Mouse (Mus musculus) c-Kit-positive CD71-positive TER-119-negative erythroid progenitor cells, embryonic 14.5 days (primary cell): ENCODE results near the gene Iqce.

ENCODE experiments used
- DNase-seq: peaks from one replicate; pipeline ENCODE4 v3.0.0-alpha.2; 2013; ENCODE audit warnings: low read depth

Iqce gene

DNA sequence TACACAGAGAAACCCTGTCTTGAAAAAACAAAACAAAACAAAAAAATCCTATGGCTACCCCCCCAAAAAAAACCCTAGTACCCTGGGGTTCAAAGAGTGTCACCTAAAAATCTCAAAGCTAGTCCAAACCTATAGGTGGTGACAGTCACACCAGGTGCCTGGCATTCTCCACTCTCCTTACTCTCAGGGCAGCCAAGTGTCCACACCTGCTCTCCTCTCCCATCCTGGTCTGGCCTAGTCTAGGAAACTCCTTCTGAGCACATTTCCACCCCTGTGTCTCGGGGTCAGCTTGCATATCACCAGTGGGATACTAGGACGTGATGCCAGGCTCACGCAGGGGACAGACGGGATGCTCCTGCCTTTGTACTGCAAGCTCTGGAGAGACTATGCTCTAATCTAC is 62.9 kb downstream of the Iqce start:
- no peak for DNase-seq

DNA sequence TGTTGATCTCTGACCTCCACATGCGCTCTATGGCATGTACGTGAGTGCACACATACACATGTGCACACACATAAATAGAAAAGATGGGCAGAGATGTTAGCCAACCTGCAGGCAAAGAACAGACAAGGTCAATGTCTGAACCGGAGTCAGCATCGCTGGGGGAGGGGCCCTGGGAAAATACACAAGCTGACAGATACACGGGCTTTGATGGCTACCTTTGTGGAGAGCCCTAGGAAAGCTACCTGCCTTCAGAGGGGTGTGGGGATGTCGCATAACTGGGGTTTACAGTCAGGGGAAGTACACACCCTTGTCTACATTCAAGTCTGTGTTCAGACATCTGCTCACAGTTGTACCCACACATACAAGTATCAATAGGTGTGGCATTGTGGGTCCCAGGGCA is 63.7 kb downstream of the Iqce start:
- DNase-seq: no peak

DNA sequence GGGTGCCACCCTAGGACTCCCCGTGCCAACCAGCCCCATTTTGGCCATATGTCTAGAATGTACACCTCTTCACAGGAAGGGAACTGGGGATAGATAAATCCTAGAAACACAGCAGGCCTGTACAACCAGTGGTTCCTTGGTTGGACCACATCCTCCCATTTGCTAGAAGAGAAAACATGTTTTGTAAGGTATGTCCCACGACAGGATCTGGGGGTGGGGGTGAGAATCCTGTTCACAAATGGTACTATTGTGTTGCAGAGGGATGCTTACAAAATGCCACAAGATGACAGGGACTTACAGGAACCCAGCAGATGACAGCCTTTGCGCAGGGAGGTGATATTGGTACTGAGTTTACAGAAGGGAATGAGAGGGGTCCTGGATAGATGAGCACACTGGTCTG is 64.2 kb downstream of the Iqce start:
- no peak for DNase-seq

GRCm38 (mm10) chr5:140637058-140637410 is 65.1 kb downstream of the Iqce start:
- DNase-seq: no peak

- DNase-seq: no peak
Measured at GRCm38 (mm10) chr5:140636316-140637057, 65.7 kb downstream of the Iqce start.

DNA sequence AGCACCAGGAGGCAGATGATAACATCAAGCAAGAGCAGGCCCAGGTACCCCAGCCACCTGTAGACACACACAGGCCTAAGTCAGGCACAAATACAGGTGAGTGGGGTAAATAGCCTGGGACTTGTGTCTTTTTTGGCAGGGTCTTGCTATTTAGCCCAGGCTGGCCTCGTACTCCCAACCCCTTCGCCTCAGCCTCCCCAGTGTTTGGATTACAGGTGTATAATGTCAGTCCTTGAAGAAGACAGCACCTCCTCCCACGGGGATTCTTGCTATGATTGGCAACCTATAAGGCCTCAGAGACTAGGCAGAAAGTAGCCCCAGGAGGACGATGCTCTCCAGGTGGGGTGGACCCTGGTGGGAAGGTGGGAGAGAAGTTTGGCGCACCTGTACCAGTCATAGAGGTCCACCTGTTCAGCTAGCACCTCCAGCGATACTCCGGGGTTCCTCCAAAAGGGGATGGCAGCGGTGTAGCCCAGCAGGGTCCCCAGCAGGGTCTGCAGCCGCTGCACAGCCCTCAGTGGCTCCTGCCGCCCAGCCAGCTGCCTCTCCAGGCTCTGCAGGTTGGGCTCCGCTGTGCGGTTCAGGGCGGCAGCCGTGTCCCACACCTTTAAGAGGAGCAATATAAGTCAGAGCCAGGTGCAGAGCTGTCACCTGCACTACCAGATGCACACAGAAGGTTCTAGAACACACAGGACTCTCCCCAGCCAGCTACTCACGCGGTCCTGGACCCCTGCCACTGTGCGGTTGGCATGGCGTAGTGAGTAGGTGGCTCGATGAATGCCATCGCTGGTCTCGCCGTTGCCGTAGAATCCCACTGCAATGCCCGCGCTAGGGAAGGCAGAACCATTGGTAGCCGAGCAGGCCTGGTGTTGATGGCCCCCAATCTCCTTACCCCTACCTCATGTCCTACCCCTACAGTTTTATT is 67.1 kb downstream of the Iqce start:
- DNase-seq: no peak

DNA sequence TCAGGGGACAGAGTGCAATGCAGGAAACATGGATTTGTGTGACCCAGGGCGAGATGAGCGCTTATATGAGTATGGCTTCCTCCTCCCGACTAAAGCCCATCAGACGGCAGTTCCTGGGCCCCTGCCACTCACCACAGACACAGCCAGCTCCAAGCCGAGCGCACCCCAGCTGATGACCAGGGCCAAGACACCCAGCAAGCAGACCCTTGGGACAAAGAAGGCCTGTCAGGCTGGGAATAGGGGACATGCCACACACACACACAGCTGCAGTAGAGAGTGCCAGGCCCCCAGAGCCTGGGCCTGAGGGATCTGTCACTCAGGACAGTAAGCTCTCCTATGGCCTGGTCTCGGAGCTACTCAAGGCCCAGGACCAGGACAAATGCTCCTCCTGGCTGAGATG is 68.7 kb downstream of the Iqce start:
- DNase-seq: no peak

GRCm38 (mm10) chr5:140628995-140629394 is 73.2 kb downstream of the Iqce start:
- no peak for DNase-seq

GRCm38 (mm10) chr5:140627580-140627979 is 74.6 kb downstream of the Iqce start:
- DNase-seq: no peak

GRCm38 (mm10) chr5:140624961-140625360 is 77.2 kb downstream of the Iqce start:
- DNase-seq: no peak

- no peak for DNase-seq
Measured at GRCm38 (mm10) chr5:140624238-140624637, 77.9 kb downstream of the Iqce start.

DNA sequence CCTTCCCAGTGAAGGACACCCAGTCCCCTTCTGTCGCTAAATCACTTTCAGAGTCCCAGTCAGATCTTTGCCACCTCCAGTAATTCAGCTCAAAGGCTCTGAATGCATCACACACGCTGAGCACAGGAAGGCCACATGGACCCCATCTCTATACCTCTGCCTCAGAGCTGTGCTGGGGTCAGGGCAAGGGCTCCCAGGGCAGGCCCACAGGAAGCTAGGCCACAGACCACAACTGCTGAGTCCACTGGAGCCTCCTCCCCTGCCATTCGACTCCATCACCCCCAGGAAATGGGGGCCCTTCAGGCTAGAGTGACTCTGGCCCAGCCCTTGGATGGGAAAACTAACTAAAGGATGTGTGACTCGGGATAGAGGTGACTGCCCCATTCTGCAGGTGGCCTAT is 78.4 kb downstream of the Iqce start:
- no peak for DNase-seq

DNA sequence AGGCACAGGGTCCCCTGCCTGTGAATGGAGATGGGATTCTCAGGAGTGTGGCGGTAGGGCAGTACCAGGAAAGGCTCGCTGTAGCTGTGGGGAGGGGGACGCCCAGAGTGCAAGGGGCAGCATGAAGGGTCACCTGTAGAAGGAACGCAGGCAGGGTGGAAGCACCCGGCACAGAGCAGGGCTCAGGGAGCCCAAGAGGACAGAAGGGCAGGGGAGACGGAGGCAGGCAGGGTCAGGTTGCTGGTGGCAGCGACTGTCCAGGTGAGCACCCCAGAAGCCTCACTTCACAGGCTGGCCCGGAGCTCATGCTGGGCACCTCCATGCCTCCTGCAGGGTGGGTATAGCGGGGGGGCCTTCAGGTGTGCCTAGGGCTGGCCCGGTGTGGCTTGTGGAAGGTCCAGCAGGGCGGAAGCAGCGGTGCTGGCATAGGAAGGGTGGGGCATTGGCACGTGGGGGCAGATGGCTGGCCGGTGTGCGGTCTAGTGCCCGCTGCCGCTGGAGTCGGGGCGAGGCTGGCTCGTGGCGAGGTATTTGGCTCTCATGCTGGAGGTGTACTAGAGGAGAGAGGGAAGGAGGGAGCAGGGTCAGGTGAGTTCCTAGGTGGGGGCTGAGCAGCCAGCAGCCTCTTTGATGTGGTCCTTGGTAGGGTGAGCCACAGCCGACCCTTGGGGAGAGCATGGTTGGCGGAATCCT is 79.1 kb downstream of the Iqce start:
- DNase-seq: no peak

- DNase-seq: no peak
Measured at GRCm38 (mm10) chr5:140621517-140621916, 80.7 kb downstream of the Iqce start.

- no peak for DNase-seq
Measured at GRCm38 (mm10) chr5:140621092-140621491, 81.1 kb downstream of the Iqce start.

- DNase-seq: no peak
Measured at GRCm38 (mm10) chr5:140619895-140620736, 82.1 kb downstream of the Iqce start.

DNA sequence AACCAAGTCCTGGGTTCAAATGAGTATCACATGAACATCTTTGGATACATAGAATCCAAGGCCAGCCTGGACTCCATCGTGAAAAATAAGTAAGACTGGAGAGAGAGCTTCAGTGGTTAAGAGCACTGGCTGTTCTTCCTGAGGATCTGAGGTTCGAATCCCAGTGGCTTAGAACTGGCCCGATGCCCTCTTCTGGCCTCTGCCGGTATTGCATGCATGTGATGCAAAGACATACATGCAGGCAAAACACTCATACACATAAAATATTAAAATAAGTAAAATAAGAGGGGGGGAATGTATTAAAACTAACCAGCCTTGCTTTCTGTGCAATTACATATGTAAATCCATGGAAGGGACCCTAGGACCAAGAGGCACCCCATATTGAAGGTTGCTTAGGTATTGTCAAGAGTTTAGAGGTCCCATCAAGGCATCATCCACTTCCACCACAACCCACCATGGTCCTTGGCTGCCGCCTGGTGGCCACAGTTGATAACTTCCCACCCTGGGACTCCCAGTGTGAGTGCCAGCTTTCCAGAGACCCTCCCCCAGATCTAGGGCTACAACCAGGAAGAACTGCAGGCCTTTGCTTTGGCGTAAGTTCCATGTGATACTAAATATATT is 82.9 kb downstream of the Iqce start:
- peak; percentile 74 for DNase-seq

DNA sequence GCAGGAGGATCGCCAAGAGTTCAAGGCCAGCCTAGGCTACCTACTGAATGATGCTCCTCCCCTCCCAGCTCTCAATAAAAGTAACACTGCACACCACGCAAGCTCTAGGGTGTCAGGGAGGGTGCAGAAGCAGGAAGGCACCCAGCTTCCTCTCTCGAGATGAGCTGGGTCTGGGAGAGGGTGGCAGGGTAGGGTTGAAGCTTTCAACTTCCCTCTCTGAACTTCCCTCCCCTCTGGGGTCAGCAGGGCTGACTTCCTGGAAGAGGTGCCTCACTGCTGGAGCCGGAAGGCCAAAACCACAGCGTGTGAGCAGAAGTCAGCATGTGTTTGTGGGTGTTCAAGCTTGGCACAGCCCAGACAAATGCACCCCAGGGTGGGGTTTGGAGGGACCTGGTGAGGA is 84.5 kb downstream of the Iqce start:
- DNase-seq: no peak

- DNase-seq: no peak
Measured at GRCm38 (mm10) chr5:140616691-140617090, 85.5 kb downstream of the Iqce start.

DNA sequence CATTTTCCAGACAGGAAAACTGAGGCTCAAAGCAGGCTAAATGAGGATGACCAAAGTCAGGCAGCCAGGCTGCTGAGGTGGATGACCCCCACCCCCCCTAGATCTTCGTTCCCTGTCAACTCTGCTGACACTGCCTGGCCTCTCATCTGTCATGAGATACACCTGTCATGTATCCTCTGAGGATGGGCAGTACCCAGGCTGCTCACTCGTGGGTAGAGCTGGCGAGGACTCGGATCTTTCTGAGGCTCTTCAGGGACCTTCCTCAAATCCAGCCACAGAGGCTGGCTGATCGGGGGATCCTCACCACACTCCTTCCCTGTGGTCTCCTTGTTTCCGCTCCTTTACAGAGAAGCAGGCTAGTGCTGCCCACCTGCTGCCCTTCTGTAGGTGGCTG is 86.1 kb downstream of the Iqce start:
- no peak for DNase-seq

DNA sequence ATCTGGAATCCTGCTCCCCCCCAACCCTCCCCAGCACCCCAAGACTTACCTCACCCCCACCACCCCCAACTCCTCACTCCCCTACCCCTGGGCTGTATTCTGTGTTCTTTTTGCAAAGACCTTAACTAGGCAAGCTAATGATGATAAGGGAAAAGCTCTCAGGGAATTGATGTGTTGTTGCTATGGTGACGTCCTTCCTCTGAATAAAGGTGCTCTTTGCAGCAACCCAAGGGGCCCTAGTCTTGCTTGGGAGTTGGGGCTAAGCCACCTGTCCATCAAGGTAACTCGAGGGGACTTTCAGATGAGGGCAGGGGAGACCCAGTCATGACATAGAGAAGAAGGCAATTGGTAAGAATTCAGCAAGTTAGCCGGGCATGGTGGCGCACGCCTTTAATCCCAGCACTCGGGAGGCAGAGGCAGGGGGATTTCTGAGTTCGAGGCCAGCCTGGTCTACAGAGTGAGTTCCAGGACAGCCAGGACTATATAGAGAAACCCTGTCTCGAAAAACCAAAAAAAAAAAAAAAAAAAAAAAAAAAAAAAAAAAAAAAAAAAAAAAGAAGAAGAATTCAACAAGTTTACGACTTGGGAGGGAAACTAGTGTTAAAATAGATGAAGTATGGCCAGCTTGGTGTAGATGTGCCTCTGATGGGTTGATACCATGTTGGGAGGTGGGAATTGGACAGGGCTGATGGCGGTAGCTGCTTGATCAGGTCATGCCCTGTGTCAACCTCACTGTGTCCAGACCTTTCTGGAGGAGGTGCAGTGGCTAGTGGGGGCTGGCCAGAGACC is 86.7 kb downstream of the Iqce start:
- DNase-seq: no peak
